Mouse (Mus musculus): ENCODE measurements at regions not wholly inside any gene's neighbourhood (a gene's known extent, or its start where the extent isn't known, plus 50 kb on each side); places are given as distances from the start of the nearest gene placed in this dataset.

DNA sequence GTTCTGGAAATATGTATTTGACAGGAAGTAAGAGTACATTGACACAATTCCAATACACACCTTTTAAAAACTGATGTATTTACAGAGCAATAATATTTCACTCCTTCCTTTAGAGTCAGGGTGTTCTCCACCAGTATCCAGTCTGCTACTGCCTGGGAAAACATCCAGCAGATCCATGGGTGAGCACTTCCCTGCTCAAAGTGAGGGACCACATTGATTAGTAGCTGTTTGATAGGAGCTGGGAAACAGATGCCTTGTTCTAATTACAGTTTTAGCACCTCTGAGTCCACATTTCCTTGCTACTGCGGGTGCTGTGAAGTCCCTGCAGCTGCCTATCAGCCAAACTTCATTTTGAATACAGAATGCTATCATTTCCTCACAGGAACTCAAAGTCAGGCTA is 53.3 kb upstream of the Tmeff2 start:
- no peaks in the 10 kb centered on the region for H3K9me3 ChIP-seq (ENCODE audit: control insufficient read depth, low read length)
- ATAC-seq (ENCODE audit: insufficient read depth) (no peak), DNase-seq (ENCODE audit: low read depth in 3 of 3, low spot score in 3 of 3) (no peak)
- H3K4me1 ChIP-seq (replicated peaks; ENCODE audit: control insufficient read depth in 2 of 2, insufficient read depth in 2 of 2, low read length in 1 of 2): no peaks in the 10 kb centered on the region
- no peak overlapping the region for H3K9ac ChIP-seq (replicated peaks)
- H3K27me3 ChIP-seq (ENCODE audit: control insufficient read depth, insufficient read depth, low read length): no peaks in the 10 kb centered on the region
- WGBS (ENCODE audit: insufficient replicate concordance): 41% methylated on average over 1 of the region's 1 CpGs
- no peaks in the 10 kb centered on the region for H3K36me3 ChIP-seq (replicated peaks; ENCODE audit: control insufficient read depth, insufficient read depth, low read depth)
- no peak overlapping the region for H3K27ac ChIP-seq
- TF ChIP-seq EP300 (IDR thresholded peaks at IDR 0.05; ENCODE audit: low read depth): no peak
- no peak for TF ChIP-seq CTCF (IDR thresholded peaks at IDR 0.05; ENCODE audit: low read depth)
- H3K4me3 ChIP-seq (ENCODE audit: insufficient read depth in 1 of 2, low read depth in 2 of 2, low read length in 2 of 2): no peak overlapping the region
- no peak overlapping the region for H3K4me2 ChIP-seq (ENCODE audit: low read depth)

Data from liver, embryonic 14.5 days (tissue).